Mouse (Mus musculus) forebrain, embryonic 15.5 days (tissue): ENCODE data around the gene Klf1. TPM values are rescaled to one million over a fixed set of nuclear protein-coding genes. Genes with fewer than 3 reads are reported as not detected.
A peak's percentile ranks its signal among the peaks of the same experiment; 100 is the strongest.

Source experiments
- ATAC-seq: fragments of 200-750 bp; cut with Nextera tagmentation; replicated peaks from 2 replicates; pipeline ENCODE4 v1.8.0; 2017; ENCODE audit warnings: mild to moderate bottlenecking, moderate TSS enrichment, moderate library complexity
- H3K27ac ChIP-seq: fragments of 300-500 bp; sonication (generic); replicated peaks from 2 replicates; pipeline ENCODE4 v1.5.1; 2015; ENCODE audit warnings: mild to moderate bottlenecking, inconsistent platforms
- H3K27me3 ChIP-seq: fragments of 300-500 bp; sonication (generic); 2 replicates; pipeline ENCODE4 v1.6.1; 2015; ENCODE audit warnings: inconsistent platforms
- H3K36me3 ChIP-seq: fragments of 300-500 bp; sonication (generic); 2 replicates; pipeline ENCODE4 v1.6.1; 2015; ENCODE audit warnings: mild to moderate bottlenecking, inconsistent platforms
- H3K4me1 ChIP-seq: fragments of 300-500 bp; sonication (generic); 2 replicates; pipeline ENCODE4 v1.6.1; 2015; ENCODE audit warnings: inconsistent platforms
- H3K4me2 ChIP-seq: fragments of 300-500 bp; sonication (generic); replicated peaks from 2 replicates; pipeline ENCODE4 v1.6.1; 2015; ENCODE audit warnings: mild to moderate bottlenecking, inconsistent platforms
- H3K4me3 ChIP-seq: fragments of 300-500 bp; sonication (generic); 2 replicates; pipeline ENCODE4 v1.5.1; 2015; ENCODE audit warnings: mild to moderate bottlenecking, inconsistent platforms
- H3K9ac ChIP-seq: fragments of 300-500 bp; sonication (generic); replicated peaks from 2 replicates; pipeline ENCODE4 v1.6.1; 2015; ENCODE audit warnings: mild to moderate bottlenecking, inconsistent platforms
- H3K9me3 ChIP-seq: fragments of 300-500 bp; sonication (generic); 2 replicates; pipeline ENCODE4 v1.6.1; 2016; ENCODE audit warnings: inconsistent platforms
- WGBS: fragments of 180-500 bp; shearing (Covaris S2); methylation state at CpG from one replicate; pipeline ENCODE4 v1.1.7; 2015; ENCODE audit warnings: mixed read lengths; 5-methylcytosine and 5-hydroxymethylcytosine counted together
- polyA plus RNA-seq: library from polyadenylated mRNA; unstranded; fragments of >200 nt; fragmentation: Nextera tagmentation; extraction: Ambion mirVana; gene quantifications from 2 replicates; pipeline ENCODE4 v1.2.1, GENCODE M21; 2015

Klf1 gene
- polyA plus RNA-seq, result 0.75 and 0.87 TPM in 2 replicates

GRCm38 (mm10) chr8:84901752-84902151 is at the start of gene Klf1:
Gene Klf1 (plus strand): TSS chr8:84901928.
- H3K4me3 ChIP-seq, result peak within 1 kb of the TSS; percentile 49
- peak within 1 kb of the TSS; percentile 51 for H3K9ac ChIP-seq
- no peak within 1 kb of the TSS for H3K27ac ChIP-seq
- WGBS, result 84% methylated on average over 3 of the region's 3 CpGs
- no peaks in the 10 kb centered on the region for H3K36me3 ChIP-seq
- no peaks in the 10 kb centered on the region for H3K27me3 ChIP-seq
- H3K4me1 ChIP-seq, result peaks cover 14% of the 10 kb centered on the region
- ATAC-seq, result no peak
- peak within 1 kb of the TSS; percentile 85 for H3K4me2 ChIP-seq
- H3K9me3 ChIP-seq, result no peaks in the 10 kb centered on the region

GRCm38 (mm10) chr8:84856434-84856833 is 45.3 kb upstream of the Klf1 start:
- no peaks in the 10 kb centered on the region for H3K27me3 ChIP-seq
- H3K27ac ChIP-seq, result no peak overlapping the region
- 96% methylated on average over 3 of the region's 3 CpGs for WGBS
- no peaks in the 10 kb centered on the region for H3K9me3 ChIP-seq
- ATAC-seq, result peak; percentile 44
- no peak overlapping the region for H3K9ac ChIP-seq
- peaks cover 18% of the 10 kb centered on the region for H3K4me1 ChIP-seq
- H3K4me3 ChIP-seq, result peak overlapping the region; percentile 63
- no peak overlapping the region for H3K4me2 ChIP-seq
- peaks cover 11% of the 10 kb centered on the region for H3K36me3 ChIP-seq

- Histone ChIP-seq H3K9ac (peak within 1 kb of the TSS; percentile 79), H3K9me3 (no peaks in the 10 kb centered on the region), H3K27ac (peak within 1 kb of the TSS; percentile 31), H3K4me3 (peak within 1 kb of the TSS; percentile 63), H3K27me3 (no peaks in the 10 kb centered on the region), H3K4me1 (peaks cover 18% of the 10 kb centered on the region), H3K4me2 (peak within 1 kb of the TSS; percentile 81), H3K36me3 (peaks cover 17% of the 10 kb centered on the region)
- ATAC-seq, result peak; percentile 93
- under 1% methylated on average over 39 of the region's 39 CpGs for WGBS
Observed at GRCm38 (mm10) chr8:84856864-84857441, 44.8 kb upstream of the Klf1 start, which contains the start of gene Farsa. Gene Farsa (plus strand): TSS chr8:84856989.

- peak within 1 kb of the TSS; percentile 47 for H3K4me3 ChIP-seq
- H3K27ac ChIP-seq, result no peak within 1 kb of the TSS
- H3K4me1 ChIP-seq, result peaks cover 15% of the 10 kb centered on the region
- peaks cover 31% of the 10 kb centered on the region for H3K36me3 ChIP-seq
- WGBS, result 15% methylated on average over 44 of the region's 46 CpGs
- no peaks in the 10 kb centered on the region for H3K9me3 ChIP-seq
- H3K9ac ChIP-seq, result peak within 1 kb of the TSS; percentile 56
- ATAC-seq, result peak; percentile 74
- H3K27me3 ChIP-seq, result no peaks in the 10 kb centered on the region
- peak within 1 kb of the TSS; percentile 92 for H3K4me2 ChIP-seq
Observed at GRCm38 (mm10) chr8:84871376-84872308, 30.1 kb upstream of the Klf1 start, which contains the start of gene Syce2. Gene Syce2 (plus strand): TSS chr8:84872111.

GRCm38 (mm10) chr8:84872309-84872965 is 29.3 kb upstream of the Klf1 start:
- H3K27ac ChIP-seq, result no peak overlapping the region
- peaks cover 23% of the 10 kb centered on the region for H3K36me3 ChIP-seq
- H3K4me2 ChIP-seq, result peak overlapping the region; percentile 92
- peak; percentile 73 for ATAC-seq
- peaks cover 21% of the 10 kb centered on the region for H3K4me1 ChIP-seq
- WGBS, result 3% methylated on average over 54 of the region's 54 CpGs
- H3K9ac ChIP-seq, result peak overlapping the region; percentile 56
- peak overlapping the region; percentile 47 for H3K4me3 ChIP-seq
- no peaks in the 10 kb centered on the region for H3K9me3 ChIP-seq
- no peaks in the 10 kb centered on the region for H3K27me3 ChIP-seq

- Histone ChIP-seq H3K4me2 (peak overlapping the region; percentile 92), H3K4me1 (peaks cover 27% of the 10 kb centered on the region), H3K36me3 (peaks cover 17% of the 10 kb centered on the region), H3K27ac (no peak overlapping the region), H3K9me3 (no peaks in the 10 kb centered on the region), H3K4me3 (peak overlapping the region; percentile 47), H3K27me3 (no peaks in the 10 kb centered on the region), H3K9ac (no peak overlapping the region)
- WGBS, result 65% methylated on average over 4 of the region's 4 CpGs
- no peak for ATAC-seq
Observed at GRCm38 (mm10) chr8:84873016-84873415, 28.7 kb upstream of the Klf1 start.

- Histone ChIP-seq H3K4me3 (no peak overlapping the region), H3K27ac (no peak overlapping the region), H3K9me3 (no peaks in the 10 kb centered on the region), H3K4me2 (no peak overlapping the region), H3K36me3 (peaks cover 5% of the 10 kb centered on the region), H3K27me3 (no peaks in the 10 kb centered on the region), H3K4me1 (peaks cover 28% of the 10 kb centered on the region), H3K9ac (no peak overlapping the region)
- ATAC-seq, result no peak
- 86% methylated on average over 3 of the region's 3 CpGs for WGBS
Observed at GRCm38 (mm10) chr8:84874339-84874738, 27.4 kb upstream of the Klf1 start.

- peak overlapping the region; percentile 81 for H3K27ac ChIP-seq
- WGBS, result 43% methylated on average over 3 of the region's 3 CpGs
- peaks cover 20% of the 10 kb centered on the region for H3K4me1 ChIP-seq
- H3K27me3 ChIP-seq, result no peaks in the 10 kb centered on the region
- H3K9me3 ChIP-seq, result no peaks in the 10 kb centered on the region
- no peak overlapping the region for H3K4me2 ChIP-seq
- H3K36me3 ChIP-seq, result no peaks in the 10 kb centered on the region
- peak; percentile 79 for ATAC-seq
- no peak overlapping the region for H3K9ac ChIP-seq
- no peak overlapping the region for H3K4me3 ChIP-seq
Observed at GRCm38 (mm10) chr8:84877297-84878035, 24.3 kb upstream of the Klf1 start.

- Histone ChIP-seq H3K36me3 (no peaks in the 10 kb centered on the region), H3K27me3 (no peaks in the 10 kb centered on the region), H3K4me2 (no peak overlapping the region), H3K4me1 (peaks cover 14% of the 10 kb centered on the region), H3K27ac (no peak overlapping the region), H3K9ac (no peak overlapping the region), H3K9me3 (no peaks in the 10 kb centered on the region), H3K4me3 (no peak overlapping the region)
- whole genome bisulfite sequencing, result 86% methylated on average over 1 of the region's 1 CpGs
- ATAC-seq, result no peak
Observed at GRCm38 (mm10) chr8:84878915-84879314, 22.8 kb upstream of the Klf1 start.

GRCm38 (mm10) chr8:84884728-84885127 is 17.0 kb upstream of the Klf1 start:
- Histone ChIP-seq H3K4me1 (no peaks in the 10 kb centered on the region), H3K9ac (no peak overlapping the region), H3K9me3 (no peaks in the 10 kb centered on the region), H3K4me2 (no peak overlapping the region), H3K27me3 (no peaks in the 10 kb centered on the region), H3K36me3 (peaks cover 26% of the 10 kb centered on the region), H3K27ac (no peak overlapping the region), H3K4me3 (no peak overlapping the region)
- WGBS, result 91% methylated on average over 4 of the region's 4 CpGs
- no peak for ATAC-seq

- H3K9ac ChIP-seq, result no peak overlapping the region
- ATAC-seq, result no peak
- H3K36me3 ChIP-seq, result peaks cover 29% of the 10 kb centered on the region
- no peak overlapping the region for H3K4me3 ChIP-seq
- H3K9me3 ChIP-seq, result no peaks in the 10 kb centered on the region
- WGBS, result 93% methylated on average over 3 of the region's 3 CpGs
- H3K27me3 ChIP-seq, result no peaks in the 10 kb centered on the region
- H3K4me2 ChIP-seq, result no peak overlapping the region
- H3K27ac ChIP-seq, result no peak overlapping the region
- peaks cover 10% of the 10 kb centered on the region for H3K4me1 ChIP-seq
Observed at GRCm38 (mm10) chr8:84888280-84888679, 13.4 kb upstream of the Klf1 start.
